Mouse (Mus musculus) layer of hippocampus, postnatal 25 days (tissue): ENCODE results near the gene Zswim8. TPM values are rescaled to one million over a fixed set of nuclear protein-coding genes. Genes with fewer than 3 reads are reported as not detected.
A peak's percentile ranks its signal among the peaks of the same experiment; 100 is the strongest.

ENCODE experiments used
- DNase-seq, 2 experiments: peaks; one replicate each; pipeline ENCODE4 v3.0.0; 2022; ENCODE audit warnings: mixed read lengths in 2 of 2, low spot score in 1 of 2; ENCODE audit errors: extremely low spot score in 1 of 2
- total RNA-seq, 2 experiments: library from RNA; stranded (reverse); gene quantifications; 2 replicates each; pipeline ENCODE4 v1.2.3; 2021

The Zswim8 gene
- total RNA-seq, 2 experiments from 2014 or later, result 151 to 180 TPM

- DNase-seq, result no peak
Measured at GRCm38 (mm10) chr14:20725660-20726339, 18.4 kb downstream of the Zswim8 start.

- DNase-seq, result no peak
Measured at GRCm38 (mm10) chr14:20729871-20730270, 22.5 kb downstream of the Zswim8 start.

DNA sequence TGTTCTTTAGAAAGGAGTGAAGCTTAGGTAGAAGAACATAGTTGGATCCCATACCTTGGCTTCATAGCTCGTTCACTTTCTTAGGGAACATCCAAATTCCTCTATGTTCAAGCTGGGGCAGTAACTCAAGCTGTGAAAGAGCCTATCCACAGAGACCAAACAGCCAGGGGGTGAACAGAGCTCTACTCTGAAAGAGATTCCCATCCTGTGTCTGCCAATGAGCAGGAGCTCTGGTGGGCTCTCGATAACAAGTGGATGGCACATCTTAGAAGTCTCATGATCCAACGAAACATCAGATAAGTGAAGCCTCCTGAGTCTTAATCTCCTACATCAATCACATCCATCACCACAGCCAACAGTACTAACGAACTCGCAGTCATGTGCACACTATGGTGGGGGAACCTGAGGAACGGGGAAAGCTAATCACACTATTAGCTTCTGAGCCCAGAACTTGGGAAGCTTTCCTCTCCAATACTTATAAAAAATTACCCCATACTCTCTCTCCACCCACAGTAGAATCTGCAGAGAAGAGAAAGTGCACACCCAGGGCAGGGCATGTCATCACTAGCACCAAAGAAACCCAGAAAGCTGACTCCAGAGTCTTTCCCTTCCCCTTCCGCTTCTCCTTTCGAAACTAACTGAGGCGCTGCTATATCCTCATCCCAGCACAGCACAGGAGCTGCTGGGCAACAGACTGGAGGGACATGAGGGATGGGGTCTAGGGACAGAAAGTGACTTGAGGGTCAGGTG, 23.7 kb downstream of the Zswim8 start:
- DNase-seq, result no peak

GRCm38 (mm10) chr14:20733041-20733951, 25.9 kb downstream of the Zswim8 start:
- no peak for DNase-seq

DNA sequence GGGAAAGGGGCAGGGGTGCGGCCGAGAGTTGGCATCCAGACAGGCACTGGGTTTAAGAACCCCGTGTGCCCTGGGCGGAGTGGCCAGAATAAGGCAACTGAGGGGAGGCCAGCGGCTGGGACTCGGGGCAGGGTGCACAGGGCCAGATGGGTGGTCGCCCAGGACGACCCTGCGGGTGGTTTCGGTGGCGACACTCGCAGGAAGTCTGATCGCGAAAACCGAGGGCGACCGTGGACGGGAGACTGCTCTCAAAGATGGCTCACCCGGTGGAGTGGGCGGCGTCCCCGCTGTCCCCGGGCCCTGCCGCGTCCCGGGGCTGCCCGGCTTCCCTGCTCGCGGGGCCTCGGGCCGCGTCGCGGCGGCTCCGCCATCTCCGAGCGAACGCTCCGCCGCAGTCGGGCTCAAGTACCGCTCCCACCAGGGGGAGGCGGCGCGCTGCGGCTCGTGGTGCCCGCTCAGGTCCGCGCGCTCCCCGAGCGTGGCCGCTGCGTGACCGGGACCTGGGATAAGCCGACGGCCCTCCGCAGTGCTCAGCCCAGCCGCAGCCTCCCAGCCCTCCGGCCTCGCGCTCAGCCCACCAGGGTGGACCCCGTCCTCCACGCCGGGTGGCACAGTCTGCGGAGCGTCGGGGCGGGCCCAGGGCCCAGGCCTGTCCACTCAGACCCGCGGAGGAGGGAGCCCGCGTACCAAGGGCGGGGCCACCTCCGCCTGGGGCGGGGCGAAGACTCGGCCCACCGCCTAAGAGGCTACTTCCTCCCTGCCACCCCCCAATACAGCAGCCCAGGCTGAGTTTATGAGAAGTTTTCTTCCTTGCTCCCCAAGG, 26.8 kb downstream of the Zswim8 start, which contains the start of gene Ndst2:
TSS of gene Ndst2 (minus strand) at position 611 of the 823 bp plus-strand sequence.
- DNase-seq, result peak; percentile 67 to 79

GRCm38 (mm10) chr14:20735052-20735451, 27.7 kb downstream of the Zswim8 start:
- no peak for DNase-seq

DNA sequence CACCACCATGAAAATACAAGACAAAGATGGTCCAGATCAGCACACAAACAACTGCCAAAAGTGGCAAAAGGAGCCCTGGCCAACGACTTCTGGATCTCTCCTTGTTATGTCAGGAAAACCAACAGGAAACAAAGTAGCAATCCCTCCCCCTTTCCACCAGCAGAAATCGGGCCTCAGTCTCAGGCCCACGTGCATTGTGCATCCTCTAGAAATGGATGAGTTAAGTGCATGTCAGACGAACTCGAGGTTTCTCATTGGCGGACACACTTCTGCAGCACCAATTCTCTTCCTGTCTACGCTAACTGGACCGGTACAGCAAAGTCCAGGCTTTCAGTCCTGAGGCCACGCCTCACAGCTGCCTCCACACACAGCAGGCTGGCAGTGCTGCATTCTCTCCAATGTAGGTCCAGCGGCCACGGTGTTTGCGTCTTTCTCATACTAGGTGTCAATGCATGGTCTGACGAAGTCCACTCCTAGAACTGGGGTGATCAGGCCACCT, 28.6 kb downstream of the Zswim8 start:
- no peak for DNase-seq

GRCm38 (mm10) chr14:20737306-20737705, 30.0 kb downstream of the Zswim8 start:
- DNase-seq, result peak in 1 of 2 experiments; percentile 32

GRCm38 (mm10) chr14:20738511-20738910, 31.2 kb downstream of the Zswim8 start:
- DNase-seq, result no peak

DNA sequence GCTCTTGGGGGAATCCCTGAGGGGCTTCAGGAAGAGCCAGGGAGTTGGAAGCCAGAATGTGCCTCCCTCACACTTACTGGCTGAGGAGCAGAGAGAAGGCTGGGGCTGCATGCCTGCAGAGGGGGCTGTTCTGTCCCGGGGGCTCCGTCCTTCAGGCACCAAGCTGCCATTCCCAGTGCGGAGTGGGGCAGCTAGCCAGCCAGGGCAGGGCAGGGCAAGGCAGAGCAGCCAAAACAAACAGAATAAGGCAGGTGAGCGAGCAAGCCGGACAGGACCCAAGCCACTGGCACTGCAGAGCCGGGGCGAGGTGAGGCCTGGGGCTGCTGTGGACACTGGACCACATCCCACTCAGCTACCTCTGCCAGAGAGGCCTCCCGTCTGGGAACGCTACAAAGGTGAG, 33.9 kb downstream of the Zswim8 start:
- DNase-seq, result no peak

DNA sequence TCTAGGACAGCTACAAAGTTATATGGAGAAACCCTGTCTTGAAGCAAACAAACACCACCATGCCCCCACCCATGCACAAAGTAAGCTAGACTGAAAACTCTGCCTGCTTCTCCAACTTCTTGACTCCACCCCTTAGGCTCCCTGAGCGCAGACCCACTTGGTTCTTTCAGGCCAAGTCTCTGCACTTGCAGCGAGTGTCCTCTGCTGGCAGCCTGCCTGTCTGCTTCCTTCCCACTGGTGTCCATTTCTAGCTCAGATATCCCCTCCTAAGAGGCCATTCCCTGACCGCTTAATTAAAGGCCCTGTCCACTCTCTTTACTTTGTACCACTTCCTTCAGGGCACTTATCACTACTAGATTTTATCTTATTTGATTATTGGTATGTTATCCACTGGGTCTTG, 36.3 kb downstream of the Zswim8 start:
- DNase-seq, result no peak

- no peak for DNase-seq
Measured at GRCm38 (mm10) chr14:20746935-20747334, 39.6 kb downstream of the Zswim8 start.

DNA sequence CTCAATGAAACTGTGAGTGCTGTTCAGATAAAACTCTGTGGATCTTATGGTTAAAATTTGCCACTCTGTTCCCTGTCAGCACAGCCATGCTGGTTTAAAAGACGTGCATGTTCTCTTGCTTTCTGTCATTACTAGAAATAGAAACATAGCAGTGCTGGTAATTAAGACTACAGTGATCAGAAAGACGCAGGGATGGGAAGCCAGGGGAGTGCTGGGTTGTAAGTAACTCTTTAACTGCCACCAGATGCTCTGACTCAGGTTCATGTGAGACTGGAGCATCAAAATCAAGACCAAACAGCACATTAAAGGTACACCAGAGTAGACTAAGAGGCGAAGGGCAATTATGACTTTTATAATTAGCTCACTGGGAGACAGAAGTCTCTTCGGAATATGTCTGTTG, 41.0 kb downstream of the Zswim8 start:
- DNase-seq, result no peak

DNA sequence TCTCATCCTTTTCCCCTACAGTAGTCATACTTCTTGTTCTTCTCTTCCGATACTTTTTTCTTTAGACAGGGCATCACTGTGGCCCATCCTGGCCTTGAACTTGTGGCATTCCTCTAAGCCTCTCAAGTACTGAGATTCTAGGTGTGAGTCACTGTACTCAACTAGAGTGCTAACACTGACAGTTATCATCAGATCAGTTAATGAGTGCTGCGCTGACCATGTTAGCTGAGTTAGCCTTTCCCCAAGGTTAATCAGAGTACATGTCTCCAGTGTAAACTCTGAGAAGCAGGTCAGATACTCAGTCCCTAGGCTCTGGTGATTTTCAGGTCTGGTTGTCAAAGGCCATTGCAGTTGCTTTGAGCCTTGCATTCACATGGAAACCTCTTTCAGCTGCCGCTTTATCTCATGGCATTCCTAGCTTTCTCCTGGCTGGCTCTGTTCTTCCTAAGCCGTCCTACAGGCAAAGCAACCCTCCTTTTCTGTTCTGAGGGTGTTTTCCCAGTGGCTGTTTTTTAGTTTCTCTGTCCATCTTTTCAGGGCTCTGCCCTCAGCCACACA, 42.2 kb downstream of the Zswim8 start:
- DNase-seq, result no peak

- DNase-seq, result no peak
Measured at GRCm38 (mm10) chr14:20750503-20750902, 43.2 kb downstream of the Zswim8 start.

DNA sequence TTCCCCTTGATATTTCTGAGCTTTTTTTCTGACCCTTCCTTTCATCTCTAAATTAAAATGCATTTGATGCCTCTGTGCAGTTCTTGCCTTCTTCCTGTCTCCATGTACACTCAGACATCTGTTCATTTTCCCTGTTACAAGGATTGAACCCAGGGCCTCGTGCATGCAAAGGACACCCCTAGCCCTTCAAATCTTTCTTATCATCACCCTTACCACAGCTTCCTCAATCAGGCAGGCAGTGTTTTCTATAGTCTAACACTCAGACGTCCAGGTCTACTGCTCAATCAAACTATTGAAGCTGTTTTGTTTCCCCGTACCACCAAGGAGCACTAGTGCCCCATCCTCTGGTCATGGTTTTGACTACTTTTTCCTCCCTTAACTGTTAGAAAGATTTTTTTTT, 46.4 kb downstream of the Zswim8 start:
- no peak for DNase-seq

GRCm38 (mm10) chr14:20757370-20757907, 50.1 kb downstream of the Zswim8 start:
- DNase-seq, result no peak

GRCm38 (mm10) chr14:20758768-20759435, 51.5 kb downstream of the Zswim8 start:
- DNase-seq, result no peak

DNA sequence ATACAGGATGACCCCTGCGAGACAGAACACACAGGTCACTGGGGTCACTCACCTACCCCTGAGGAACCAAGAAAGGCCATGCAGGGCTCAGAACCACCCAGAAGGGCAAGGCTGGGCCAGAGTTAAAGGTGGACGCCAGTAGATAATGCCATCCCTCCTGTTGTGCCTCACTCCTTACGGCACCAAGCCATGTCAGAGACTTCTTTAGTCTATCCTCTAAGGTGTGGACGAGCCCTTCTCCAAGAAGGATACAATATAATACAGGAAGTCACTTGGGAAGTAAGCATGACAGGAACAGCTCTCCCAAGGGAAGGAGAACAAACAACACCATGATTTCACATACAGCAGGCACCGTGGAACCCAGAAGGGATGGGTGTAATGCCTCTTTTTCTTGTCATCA, 57.6 kb downstream of the Zswim8 start:
- DNase-seq, result no peak
